Mouse (Mus musculus) liver, embryonic 11.5 days (tissue): ENCODE measurements around the gene Ptprm. TPM values are rescaled to one million over a fixed set of nuclear protein-coding genes. Genes with fewer than 3 reads are reported as not detected.

Experiments used
- ATAC-seq: fragments of 200-750 bp; cut with Nextera tagmentation; replicated peaks from 2 replicates; pipeline ENCODE4 v1.8.0; 2017; ENCODE audit warnings: moderate number of reproducible peaks, mild to moderate bottlenecking, moderate TSS enrichment, moderate library complexity; ENCODE audit not compliant: low FRiP score
- DNase-seq: peaks from one replicate; pipeline ENCODE4 v3.0.0-alpha.2; 2017; ENCODE audit warnings: low spot score
- H3K27ac ChIP-seq: fragments of 300-500 bp; sonication (generic); 2 replicates; pipeline ENCODE4 v1.5.1; 2014; ENCODE audit warnings: mild to moderate bottlenecking, low read depth, low read length, control low read depth
- H3K27me3 ChIP-seq: fragments of 300-500 bp; sonication (generic); replicated peaks from 2 replicates; pipeline ENCODE4 v1.6.1; 2014; ENCODE audit warnings: low read length, mixed read lengths; ENCODE audit not compliant: control insufficient read depth, insufficient read depth
- H3K36me3 ChIP-seq: fragments of 300-500 bp; sonication (generic); 2 replicates; pipeline ENCODE4 v1.6.1; 2014; ENCODE audit warnings: mild to moderate bottlenecking, low read length, moderate library complexity, mixed read lengths; ENCODE audit not compliant: control insufficient read depth, insufficient read depth
- H3K4me1 ChIP-seq: fragments of 300-500 bp; sonication (generic); replicated peaks from 2 replicates; pipeline ENCODE4 v1.6.1; 2014; ENCODE audit warnings: low read length, mixed read lengths; ENCODE audit not compliant: control insufficient read depth, insufficient read depth
- H3K4me2 ChIP-seq: fragments of 300-500 bp; sonication (generic); 2 replicates; pipeline ENCODE4 v1.6.1; 2014; ENCODE audit warnings: mild to moderate bottlenecking, control low read depth, moderate library complexity
- H3K4me3 ChIP-seq: fragments of 300-500 bp; sonication (generic); 2 replicates; pipeline ENCODE4 v1.5.1; 2014; ENCODE audit warnings: low read depth, low read length, control low read depth
- H3K9ac ChIP-seq: fragments of 300-500 bp; sonication (generic); 2 replicates; pipeline ENCODE4 v1.6.1; 2014; ENCODE audit warnings: low read depth, low read length, control low read depth
- H3K9me3 ChIP-seq: fragments of 300-500 bp; sonication (generic); 2 replicates; pipeline ENCODE4 v1.6.1; 2016; ENCODE audit warnings: low read length, inconsistent platforms, mixed read lengths; ENCODE audit not compliant: control insufficient read depth
- whole genome bisulfite sequencing: fragments of 180-500 bp; shearing (Covaris S2); extraction: QIAGEN DNeasy Blood & Tissue Kit; methylation state at CpG from one replicate; pipeline ENCODE4 v1.1.7; 2014; 5-methylcytosine and 5-hydroxymethylcytosine counted together
- polyA plus RNA-seq: library from polyadenylated mRNA; unstranded; fragments of >200 nt; fragmentation: Nextera tagmentation; extraction: Ambion mirVana; gene quantifications from 2 replicates; pipeline ENCODE4 v1.2.1, GENCODE M21; 2014

Gene Ptprm
- polyA plus RNA-seq, 1 experiment from 2014 or later: 5.7 TPM

DNA sequence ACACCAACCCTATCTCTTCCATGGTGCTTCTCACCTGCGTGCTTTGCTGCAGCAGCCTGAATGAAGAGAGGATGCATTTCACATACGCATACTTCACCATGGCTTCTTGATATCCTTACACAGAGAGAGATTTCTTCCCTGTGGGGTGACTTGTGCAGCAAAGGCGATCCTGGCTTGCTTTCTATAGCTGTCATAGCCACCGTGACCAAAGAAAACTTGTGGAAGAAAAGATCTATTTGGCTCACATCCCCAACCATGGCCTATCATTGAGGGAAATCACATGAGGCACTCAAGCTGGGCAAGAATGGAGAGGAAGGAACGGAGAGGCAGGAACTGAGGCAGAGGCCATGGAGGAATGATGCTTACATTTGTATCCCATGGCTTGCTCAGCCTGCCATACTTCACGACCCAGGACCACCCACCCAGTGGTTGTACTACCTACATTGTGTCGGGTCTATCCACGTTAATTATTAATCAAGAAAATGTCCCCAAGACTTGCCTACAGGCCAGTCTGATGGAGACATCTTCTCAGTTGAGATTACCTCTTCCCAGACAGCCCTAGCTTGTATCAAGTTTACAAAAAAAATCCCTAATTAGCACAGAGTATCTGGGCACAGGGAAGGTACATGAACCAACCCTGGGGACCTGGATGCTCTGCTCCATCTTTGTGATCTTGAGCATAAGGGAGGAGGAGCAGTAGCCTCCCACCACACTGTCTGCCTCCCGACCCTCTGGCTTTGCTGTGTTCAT is 641.6 kb downstream of the Ptprm start:
- no peaks in the 10 kb centered on the region for H3K36me3 ChIP-seq
- 77% methylated on average over 9 of the region's 9 CpGs for WGBS
- no peaks in the 10 kb centered on the region for H3K27me3 ChIP-seq
- H3K9ac ChIP-seq: no peak overlapping the region
- H3K9me3 ChIP-seq: no peaks in the 10 kb centered on the region
- ATAC-seq (no peak), DNase-seq (no peak)
- peaks cover 2% of the 10 kb centered on the region; the same call in 1 of the 2 replicates for H3K4me1 ChIP-seq
- H3K27ac ChIP-seq: no peak overlapping the region
- no peak overlapping the region for H3K4me2 ChIP-seq
- H3K4me3 ChIP-seq: no peak overlapping the region

DNA sequence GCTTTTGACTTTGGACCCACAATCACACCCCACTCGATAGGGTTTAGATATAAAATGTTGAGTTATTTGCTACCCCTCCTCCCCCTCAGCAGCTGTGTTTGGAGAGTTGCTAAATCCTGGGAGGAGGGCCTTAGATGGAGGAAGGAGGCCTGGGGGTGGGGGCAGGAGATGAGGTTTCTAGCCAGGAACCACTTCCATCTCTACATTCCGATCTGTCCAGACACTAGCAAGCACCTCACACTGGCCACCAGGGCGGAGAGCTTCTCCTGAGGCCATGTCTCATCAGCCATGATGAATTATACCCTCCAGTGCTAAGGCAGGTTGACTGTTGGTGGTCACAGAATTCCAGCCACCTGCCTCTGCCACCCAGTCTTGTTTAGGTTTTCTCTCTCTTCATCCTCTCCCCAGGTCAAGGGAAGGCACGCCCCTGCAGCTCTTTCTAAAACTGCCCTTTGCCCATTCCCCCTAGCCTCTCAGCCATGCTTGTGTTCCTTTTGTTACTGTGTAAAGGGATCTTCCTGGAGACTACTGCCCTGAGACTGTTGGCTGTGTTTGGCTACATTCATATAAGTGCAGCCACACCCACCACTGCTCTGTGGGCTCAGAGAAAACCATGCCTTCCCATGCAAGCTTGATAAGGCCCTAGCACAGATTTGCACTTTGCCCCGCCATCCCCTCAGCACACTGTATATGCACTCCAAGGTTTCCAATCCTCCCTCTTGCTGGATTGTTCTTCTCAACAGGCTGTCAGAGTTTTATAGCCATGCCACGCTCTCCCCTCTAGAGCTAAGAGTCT is 642.8 kb downstream of the Ptprm start:
- Histone ChIP-seq H3K27me3 (no peaks in the 10 kb centered on the region), H3K4me1 (peaks cover 5% of the 10 kb centered on the region; the same call in 1 of the 2 replicates), H3K36me3 (no peaks in the 10 kb centered on the region), H3K9me3 (no peaks in the 10 kb centered on the region), H3K9ac (no peak overlapping the region), H3K4me3 (no peak overlapping the region), H3K4me2 (no peak overlapping the region), H3K27ac (no peak overlapping the region)
- ATAC-seq (no peak; the same call in 1 of the 2 replicates), DNase-seq (no peak)
- whole genome bisulfite sequencing: 61% methylated on average over 6 of the region's 6 CpGs

DNA sequence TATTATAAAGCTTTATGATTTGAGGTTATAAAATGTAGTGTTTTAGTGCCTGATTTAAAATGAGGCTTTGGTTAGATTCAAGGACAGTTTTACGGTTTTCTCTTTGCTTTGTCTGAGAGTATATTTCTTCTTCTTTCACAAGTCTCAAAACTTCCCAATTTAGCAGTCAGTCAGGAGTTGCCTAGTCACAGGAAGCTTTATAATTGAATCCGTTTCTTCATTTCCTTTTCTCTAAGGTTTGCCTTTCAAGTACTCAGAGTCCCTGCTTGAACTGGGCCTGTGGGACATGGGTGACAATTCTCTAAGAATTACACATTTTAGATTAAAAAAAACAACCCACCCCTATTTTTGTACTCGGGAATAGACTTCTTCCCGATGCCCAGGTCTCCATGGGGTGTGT is 643.7 kb downstream of the Ptprm start:
- no peak for DNase-seq

DNA sequence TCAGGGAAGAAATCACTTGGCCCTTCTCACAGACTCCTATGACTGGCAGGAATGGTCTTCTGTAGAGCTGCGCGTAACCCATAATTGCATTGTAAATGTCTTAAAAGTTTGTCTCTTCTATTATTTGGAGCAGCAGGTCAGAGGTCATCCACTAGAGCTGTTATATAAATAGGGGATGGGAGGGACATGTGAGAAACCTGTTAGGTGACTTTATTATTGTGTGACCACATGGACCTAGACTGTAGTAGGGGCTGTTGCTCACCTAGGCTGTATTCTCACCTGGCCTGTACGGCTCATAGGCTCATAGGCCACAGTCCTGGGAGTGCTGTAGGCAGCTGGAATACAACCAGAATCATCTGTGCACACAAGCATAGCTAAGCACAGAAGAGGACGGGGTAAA is 645.5 kb downstream of the Ptprm start:
- no peak overlapping the region for H3K9ac ChIP-seq
- no peak for DNase-seq
- WGBS: 90% methylated on average over 4 of the region's 4 CpGs
- ATAC-seq: no peak
- H3K27me3 ChIP-seq: no peaks in the 10 kb centered on the region
- H3K4me1 ChIP-seq: peaks cover 5% of the 10 kb centered on the region; the same call in 1 of the 2 replicates
- no peaks in the 10 kb centered on the region for H3K9me3 ChIP-seq
- no peak overlapping the region for H3K27ac ChIP-seq
- no peak overlapping the region for H3K4me2 ChIP-seq
- no peaks in the 10 kb centered on the region for H3K36me3 ChIP-seq
- no peak overlapping the region for H3K4me3 ChIP-seq

More for the DNA sequence above, 643.7 kb downstream of the Ptprm start:
- Histone ChIP-seq H3K27ac (no peak overlapping the region), H3K4me3 (no peak overlapping the region), H3K27me3 (no peaks in the 10 kb centered on the region), H3K9me3 (no peaks in the 10 kb centered on the region), H3K9ac (no peak overlapping the region), H3K4me2 (no peak overlapping the region), H3K4me1 (peaks cover 5% of the 10 kb centered on the region; the same call in 1 of the 2 replicates), H3K36me3 (no peaks in the 10 kb centered on the region)
- 50% methylated on average over 4 of the region's 4 CpGs for WGBS
- ATAC-seq: no peak

DNA sequence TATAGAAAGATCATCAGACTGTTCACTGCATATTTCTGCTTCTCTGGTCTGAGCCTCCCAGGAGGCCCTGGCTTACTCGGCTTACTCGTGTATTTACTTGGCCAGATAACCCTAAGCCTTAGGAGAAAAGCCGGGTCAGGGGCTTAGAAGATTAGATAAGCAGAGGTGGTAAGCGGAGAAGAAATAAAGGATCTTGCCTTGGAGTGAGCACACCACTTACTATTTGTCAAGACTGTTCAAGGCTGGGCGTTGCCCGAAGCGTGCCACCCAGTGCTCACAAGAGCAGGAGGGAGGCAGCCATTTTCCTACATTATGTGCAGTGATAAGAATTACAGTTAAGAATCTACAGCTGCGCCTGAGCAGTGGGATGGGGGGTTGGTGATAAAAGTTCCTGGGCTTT is 646.6 kb downstream of the Ptprm start:
- 29% methylated on average over 8 of the region's 8 CpGs for WGBS
- Histone ChIP-seq H3K4me1 (peaks cover 5% of the 10 kb centered on the region; the same call in 1 of the 2 replicates), H3K36me3 (no peaks in the 10 kb centered on the region), H3K4me3 (no peak overlapping the region), H3K27ac (no peak overlapping the region), H3K9me3 (no peaks in the 10 kb centered on the region), H3K27me3 (no peaks in the 10 kb centered on the region), H3K9ac (no peak overlapping the region), H3K4me2 (no peak overlapping the region)
- DNase-seq (no peak), ATAC-seq (peak; percentile 70)

DNA sequence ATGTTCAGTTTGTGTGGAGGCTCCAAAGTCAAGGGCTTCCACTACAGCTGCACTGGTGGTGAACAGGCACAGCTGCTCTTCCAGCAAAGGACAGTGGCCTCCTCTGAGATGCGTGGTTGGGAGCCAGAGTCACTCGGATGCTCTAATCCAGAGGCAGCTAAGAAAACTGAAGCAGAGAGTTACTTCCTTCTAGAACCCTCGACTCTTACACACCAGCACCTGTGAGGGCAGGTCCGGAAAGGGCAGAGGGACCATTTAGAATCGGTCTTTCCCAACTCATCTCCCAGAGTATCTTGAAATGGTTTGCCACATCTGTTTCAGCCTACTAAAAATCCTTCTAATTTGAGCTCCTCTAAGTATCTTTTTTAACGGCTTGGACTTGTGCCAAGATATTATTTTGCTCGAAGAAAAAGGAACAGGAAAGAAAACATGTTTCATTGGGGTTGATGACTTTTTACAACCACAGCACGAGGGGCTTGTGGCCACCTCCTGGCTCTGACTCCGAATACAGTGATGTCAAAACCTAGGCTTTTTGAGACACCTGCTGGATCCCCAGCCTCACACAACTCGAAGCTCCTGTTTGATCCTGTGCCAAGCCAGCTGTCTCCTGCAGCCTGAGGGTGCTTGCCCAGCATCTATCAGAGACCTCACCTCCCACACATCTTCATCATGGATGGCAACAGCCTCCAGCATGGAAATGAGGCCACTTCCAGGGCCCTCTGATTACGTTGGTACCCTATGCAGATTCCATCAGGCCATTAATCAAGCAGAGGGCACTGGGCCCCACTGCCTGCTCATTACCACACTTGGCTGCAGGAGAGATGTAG is 652.7 kb downstream of the Ptprm start:
- no peaks in the 10 kb centered on the region for H3K9me3 ChIP-seq
- H3K4me1 ChIP-seq: no peaks in the 10 kb centered on the region
- ATAC-seq (no peak), DNase-seq (no peak)
- H3K27ac ChIP-seq: no peak overlapping the region
- H3K4me3 ChIP-seq: no peak overlapping the region
- no peak overlapping the region for H3K4me2 ChIP-seq
- H3K9ac ChIP-seq: no peak overlapping the region
- H3K36me3 ChIP-seq: no peaks in the 10 kb centered on the region
- WGBS: 73% methylated on average over 11 of the region's 11 CpGs
- H3K27me3 ChIP-seq: no peaks in the 10 kb centered on the region

DNA sequence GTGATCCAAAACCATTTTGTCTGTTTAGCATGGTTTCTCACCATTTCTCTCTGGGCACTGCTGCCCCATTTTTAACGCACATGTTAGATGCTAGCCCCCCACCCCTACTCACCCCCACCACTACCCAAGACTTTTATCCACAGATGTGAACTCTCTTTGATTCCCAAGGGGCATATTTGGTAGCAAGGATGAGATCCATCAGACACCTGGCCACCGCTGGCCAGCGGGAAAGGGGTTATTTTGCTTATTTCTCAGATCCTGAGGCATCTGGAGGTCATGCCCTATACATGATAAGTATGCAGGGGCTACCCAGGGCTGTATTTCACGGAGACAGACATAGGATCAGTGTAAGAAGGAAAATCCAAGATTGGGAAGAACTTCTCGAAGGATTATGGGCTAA is 654.4 kb downstream of the Ptprm start:
- no peaks in the 10 kb centered on the region for H3K4me1 ChIP-seq
- WGBS: 63% methylated on average over 5 of the region's 5 CpGs

DNA sequence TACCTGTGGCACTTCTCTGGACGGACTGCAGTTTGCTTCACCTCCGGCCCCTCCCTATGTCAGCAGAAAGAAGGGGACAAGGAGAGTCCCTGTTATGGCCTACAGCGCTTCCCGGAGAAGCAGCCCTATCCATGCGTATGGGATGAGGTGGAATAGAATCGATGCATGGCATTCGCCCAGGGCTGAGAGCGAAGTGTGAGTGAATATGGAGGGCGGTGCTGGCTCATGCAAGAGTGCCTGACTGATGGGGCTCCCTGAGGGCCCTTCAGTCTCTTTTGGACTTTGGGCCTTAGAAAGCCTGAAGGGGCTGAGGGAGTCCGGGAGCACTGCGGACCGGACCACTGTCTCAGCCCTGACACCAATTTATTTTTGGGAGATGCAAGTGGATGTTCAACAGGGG is 656.6 kb downstream of the Ptprm start:
- H3K9ac ChIP-seq: no peak overlapping the region
- no peaks in the 10 kb centered on the region for H3K4me1 ChIP-seq
- H3K36me3 ChIP-seq: no peaks in the 10 kb centered on the region
- no peak overlapping the region for H3K27ac ChIP-seq
- no peaks in the 10 kb centered on the region for H3K9me3 ChIP-seq
- H3K4me3 ChIP-seq: no peak overlapping the region
- H3K27me3 ChIP-seq: no peaks in the 10 kb centered on the region
- 89% methylated on average over 12 of the region's 12 CpGs for WGBS
- ATAC-seq: no peak
- H3K4me2 ChIP-seq: no peak overlapping the region
- no peak for DNase-seq

More for the DNA sequence above, 654.4 kb downstream of the Ptprm start:
- Histone ChIP-seq H3K27ac (no peak overlapping the region), H3K4me3 (no peak overlapping the region), H3K36me3 (no peaks in the 10 kb centered on the region), H3K9me3 (no peaks in the 10 kb centered on the region), H3K4me2 (no peak overlapping the region), H3K27me3 (no peaks in the 10 kb centered on the region), H3K9ac (no peak overlapping the region)
- DNase-seq: no peak
- ATAC-seq: no peak
